Mouse (Mus musculus): ENCODE measurements around the gene Rps21. TPM values are rescaled to one million over a fixed set of nuclear protein-coding genes. Genes with fewer than 3 reads are reported as not detected.

The Rps21 gene
- polyA plus RNA-seq, 1 experiment from 2014 or later = 432 TPM

GRCm38 (mm10) chr2:180225762-180226378, 31.3 kb upstream of the Rps21 start, which contains the start of gene Lama5:
Lama5 (minus strand) TSS chr2:180225859.
- H3K9me3 ChIP-seq (ENCODE audit: control insufficient read depth, low read length) = no peaks in the 10 kb centered on the region
- peaks cover 24% of the 10 kb centered on the region for H3K27me3 ChIP-seq (ENCODE audit: control insufficient read depth, insufficient read depth, low read length)
- no peaks in the 10 kb centered on the region for H3K36me3 ChIP-seq (ENCODE audit: control insufficient read depth, insufficient read depth, low read length)
- peak within 1 kb of the TSS; percentile 98 for H3K4me2 ChIP-seq (replicated peaks; ENCODE audit: low read depth, low read length)
- WGBS = under 1% methylated on average over 31 of the region's 37 CpGs
- peak within 1 kb of the TSS; percentile 39 for H3K9ac ChIP-seq (ENCODE audit: low read depth, low read length)
- H3K27ac ChIP-seq (ENCODE audit: low read depth, low read length) = no peak within 1 kb of the TSS
- ATAC-seq (ENCODE audit: low FRiP score) (peak; percentile 59), DNase-seq (ENCODE audit: low spot score) (peak; percentile 67)
- peaks cover 15% of the 10 kb centered on the region for H3K4me1 ChIP-seq (replicated peaks; ENCODE audit: control insufficient read depth, insufficient read depth, low read length)
- H3K4me3 ChIP-seq (ENCODE audit: low read depth, low read length) = peak within 1 kb of the TSS; percentile 51

DNA sequence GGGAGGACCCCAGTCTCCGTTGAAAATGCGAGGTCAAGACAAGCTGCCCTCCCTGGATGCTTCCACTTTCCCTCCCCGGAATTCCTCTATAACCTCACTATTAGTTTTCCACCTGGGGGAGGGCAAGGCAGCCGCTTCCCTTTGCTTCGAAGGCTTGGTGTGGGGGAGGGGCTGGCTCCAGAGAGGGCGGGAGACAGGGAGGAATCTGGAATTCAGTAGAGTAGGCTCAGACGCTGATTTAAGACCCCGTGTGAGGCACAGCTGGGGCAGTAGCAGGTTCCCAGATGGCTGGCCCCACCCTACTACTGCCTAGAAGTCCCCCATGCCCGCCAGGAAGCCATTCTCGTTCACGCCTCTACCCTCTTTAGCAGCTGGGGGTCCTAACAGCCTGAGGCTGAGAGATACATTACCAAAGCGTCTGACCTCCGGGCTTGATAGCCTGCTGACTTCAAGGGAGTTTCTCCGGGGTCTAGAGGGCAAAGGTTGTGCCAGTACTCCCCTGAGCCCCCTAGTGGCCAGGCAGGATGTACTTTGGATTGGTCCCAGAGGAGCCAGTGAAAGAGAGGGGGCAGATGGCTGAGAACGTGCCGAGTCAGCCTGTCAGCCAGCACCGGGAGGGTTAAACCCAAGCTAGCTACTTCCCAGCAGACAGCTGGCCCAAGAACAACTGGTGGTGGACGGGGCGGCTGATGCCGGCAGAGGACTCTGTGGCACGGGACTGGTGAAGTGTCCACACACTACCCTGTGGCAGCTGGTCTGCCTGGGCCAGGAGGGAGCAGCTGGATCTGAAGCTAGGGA, 29.7 kb upstream of the Rps21 start:
- H3K4me3 ChIP-seq (ENCODE audit: low read depth, low read length) = no peak overlapping the region
- no peak overlapping the region for H3K27ac ChIP-seq (ENCODE audit: low read depth, low read length)
- peak overlapping the region; percentile 9 for H3K4me2 ChIP-seq (replicated peaks; ENCODE audit: low read depth, low read length)
- peaks cover 24% of the 10 kb centered on the region for H3K27me3 ChIP-seq (ENCODE audit: control insufficient read depth, insufficient read depth, low read length)
- H3K36me3 ChIP-seq (ENCODE audit: control insufficient read depth, insufficient read depth, low read length) = no peaks in the 10 kb centered on the region
- H3K9me3 ChIP-seq (ENCODE audit: control insufficient read depth, low read length) = no peaks in the 10 kb centered on the region
- DNase-seq (ENCODE audit: low spot score) (peak; percentile 83), ATAC-seq (ENCODE audit: low FRiP score) (peak; percentile 72)
- under 1% methylated on average over 21 of the region's 21 CpGs for WGBS
- peaks cover 11% of the 10 kb centered on the region for H3K4me1 ChIP-seq (replicated peaks; ENCODE audit: control insufficient read depth, insufficient read depth, low read length)
- H3K9ac ChIP-seq (ENCODE audit: low read depth, low read length) = no peak overlapping the region

- DNase-seq (ENCODE audit: low spot score) = no peak
- WGBS = 45% methylated on average over 6 of the region's 6 CpGs
- no peak overlapping the region for H3K27ac ChIP-seq (ENCODE audit: low read depth, low read length)
- no peak overlapping the region for H3K9ac ChIP-seq (ENCODE audit: low read depth, low read length)
- no peak for ATAC-seq (ENCODE audit: low FRiP score)
- H3K4me3 ChIP-seq (ENCODE audit: low read depth, low read length) = no peak overlapping the region
- peaks cover 11% of the 10 kb centered on the region for H3K4me1 ChIP-seq (replicated peaks; ENCODE audit: control insufficient read depth, insufficient read depth, low read length)
- H3K36me3 ChIP-seq (ENCODE audit: control insufficient read depth, insufficient read depth, low read length) = no peaks in the 10 kb centered on the region
- H3K27me3 ChIP-seq (ENCODE audit: control insufficient read depth, insufficient read depth, low read length) = peaks cover 20% of the 10 kb centered on the region
- H3K4me2 ChIP-seq (replicated peaks; ENCODE audit: low read depth, low read length) = no peak overlapping the region; the same call in 1 of the 2 replicates
- H3K9me3 ChIP-seq (ENCODE audit: control insufficient read depth, low read length) = no peaks in the 10 kb centered on the region
These were observed 29.1 kb upstream of the Rps21 start for GRCm38 (mm10) chr2:180228060-180228458.

DNA sequence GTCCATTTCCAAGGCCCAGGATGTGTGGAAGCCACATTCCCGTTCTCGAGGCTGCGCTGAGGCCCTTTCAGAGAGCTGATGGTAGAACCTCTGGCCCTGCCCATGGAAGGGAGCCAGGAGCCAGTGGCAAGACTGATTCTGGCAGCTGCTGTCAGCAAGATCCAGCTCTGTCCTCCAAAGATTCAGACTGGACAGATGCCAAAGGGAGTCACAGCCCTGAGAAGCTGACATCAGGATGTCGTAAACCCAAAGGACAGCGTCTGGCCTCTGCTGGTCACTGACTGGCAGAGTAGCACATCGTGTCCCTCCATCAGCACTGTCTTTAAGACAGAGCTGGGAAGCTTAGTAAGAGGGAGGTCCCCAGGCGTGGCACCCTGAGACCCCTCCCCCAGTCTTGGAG, 28.6 kb upstream of the Rps21 start:
- Histone ChIP-seq H3K4me1 (replicated peaks; ENCODE audit: control insufficient read depth, insufficient read depth, low read length) (peaks cover 11% of the 10 kb centered on the region), H3K9ac (ENCODE audit: low read depth, low read length) (no peak overlapping the region), H3K4me3 (ENCODE audit: low read depth, low read length) (no peak overlapping the region), H3K9me3 (ENCODE audit: control insufficient read depth, low read length) (no peaks in the 10 kb centered on the region), H3K27ac (ENCODE audit: low read depth, low read length) (no peak overlapping the region), H3K4me2 (replicated peaks; ENCODE audit: low read depth, low read length) (no peak overlapping the region), H3K36me3 (ENCODE audit: control insufficient read depth, insufficient read depth, low read length) (no peaks in the 10 kb centered on the region), H3K27me3 (ENCODE audit: control insufficient read depth, insufficient read depth, low read length) (peaks cover 20% of the 10 kb centered on the region)
- no peak for DNase-seq (ENCODE audit: low spot score)
- no peak for ATAC-seq (ENCODE audit: low FRiP score)
- WGBS = 80% methylated on average over 7 of the region's 7 CpGs

- Histone ChIP-seq H3K4me2 (replicated peaks; ENCODE audit: low read depth, low read length) (no peak overlapping the region), H3K4me3 (ENCODE audit: low read depth, low read length) (no peak overlapping the region), H3K27ac (ENCODE audit: low read depth, low read length) (no peak overlapping the region), H3K27me3 (ENCODE audit: control insufficient read depth, insufficient read depth, low read length) (peaks cover 20% of the 10 kb centered on the region), H3K9me3 (ENCODE audit: control insufficient read depth, low read length) (no peaks in the 10 kb centered on the region), H3K9ac (ENCODE audit: low read depth, low read length) (no peak overlapping the region), H3K36me3 (ENCODE audit: control insufficient read depth, insufficient read depth, low read length) (no peaks in the 10 kb centered on the region), H3K4me1 (replicated peaks; ENCODE audit: control insufficient read depth, insufficient read depth, low read length) (peaks cover 11% of the 10 kb centered on the region)
- DNase-seq (ENCODE audit: low spot score) = no peak
- ATAC-seq (ENCODE audit: low FRiP score) = no peak
- WGBS = 85% methylated on average over 3 of the region's 3 CpGs
These were observed 28.0 kb upstream of the Rps21 start for GRCm38 (mm10) chr2:180229129-180229528.

DNA sequence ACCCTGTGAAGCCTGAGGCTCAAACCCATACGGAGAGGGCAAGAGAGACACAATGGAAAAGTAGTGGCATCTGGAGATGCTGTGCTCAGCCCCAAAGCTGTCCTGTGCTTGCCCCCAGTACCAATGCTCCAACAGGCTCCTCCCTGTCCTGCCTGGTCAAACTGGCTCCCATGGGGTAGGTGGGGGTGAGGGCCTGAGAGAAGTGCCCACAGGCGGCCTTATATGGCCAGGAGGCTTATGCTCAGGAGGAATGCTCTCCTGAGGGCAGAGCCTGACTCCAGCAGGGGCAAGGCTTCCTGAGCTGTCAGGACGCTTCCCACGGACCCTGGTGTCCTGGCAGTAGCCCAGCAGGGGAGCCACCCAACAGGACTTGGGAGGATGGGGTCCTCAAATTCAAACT, 26.7 kb upstream of the Rps21 start:
- 50% methylated on average over 4 of the region's 4 CpGs for WGBS
- H3K9me3 ChIP-seq (ENCODE audit: control insufficient read depth, low read length) = no peaks in the 10 kb centered on the region
- ATAC-seq (ENCODE audit: low FRiP score) = no peak
- H3K4me3 ChIP-seq (ENCODE audit: low read depth, low read length) = no peak overlapping the region
- H3K36me3 ChIP-seq (ENCODE audit: control insufficient read depth, insufficient read depth, low read length) = no peaks in the 10 kb centered on the region
- H3K27ac ChIP-seq (ENCODE audit: low read depth, low read length) = no peak overlapping the region
- peaks cover 7% of the 10 kb centered on the region for H3K27me3 ChIP-seq (ENCODE audit: control insufficient read depth, insufficient read depth, low read length)
- H3K9ac ChIP-seq (ENCODE audit: low read depth, low read length) = no peak overlapping the region
- H3K4me2 ChIP-seq (replicated peaks; ENCODE audit: low read depth, low read length) = no peak overlapping the region
- DNase-seq (ENCODE audit: low spot score) = no peak
- peaks cover 6% of the 10 kb centered on the region; the same call in 1 of the 2 replicates for H3K4me1 ChIP-seq (replicated peaks; ENCODE audit: control insufficient read depth, insufficient read depth, low read length)

- WGBS = 79% methylated on average over 7 of the region's 7 CpGs
These were observed 23.9 kb upstream of the Rps21 start for GRCm38 (mm10) chr2:180233101-180233904.

GRCm38 (mm10) chr2:180234353-180234752, 22.8 kb upstream of the Rps21 start:
- WGBS = 94% methylated on average over 8 of the region's 8 CpGs
- no peak overlapping the region for H3K27ac ChIP-seq (ENCODE audit: low read depth, low read length)

More at GRCm38 (mm10) chr2:180233101-180233904, 23.9 kb upstream of the Rps21 start:
- DNase-seq (ENCODE audit: low spot score) = no peak
- Histone ChIP-seq H3K9ac (ENCODE audit: low read depth, low read length) (no peak overlapping the region), H3K36me3 (ENCODE audit: control insufficient read depth, insufficient read depth, low read length) (no peaks in the 10 kb centered on the region), H3K9me3 (ENCODE audit: control insufficient read depth, low read length) (no peaks in the 10 kb centered on the region), H3K27me3 (ENCODE audit: control insufficient read depth, insufficient read depth, low read length) (no peaks in the 10 kb centered on the region; the same call in 1 of the 2 replicates), H3K4me3 (ENCODE audit: low read depth, low read length) (no peak overlapping the region), H3K27ac (ENCODE audit: low read depth, low read length) (no peak overlapping the region), H3K4me2 (replicated peaks; ENCODE audit: low read depth, low read length) (no peak overlapping the region), H3K4me1 (replicated peaks; ENCODE audit: control insufficient read depth, insufficient read depth, low read length) (peaks cover 2% of the 10 kb centered on the region; the same call in 1 of the 2 replicates)
- ATAC-seq (ENCODE audit: low FRiP score) = no peak

More at GRCm38 (mm10) chr2:180234353-180234752, 22.8 kb upstream of the Rps21 start:
- Histone ChIP-seq H3K4me1 (replicated peaks; ENCODE audit: control insufficient read depth, insufficient read depth, low read length) (no peaks in the 10 kb centered on the region), H3K27me3 (ENCODE audit: control insufficient read depth, insufficient read depth, low read length) (no peaks in the 10 kb centered on the region), H3K9ac (ENCODE audit: low read depth, low read length) (no peak overlapping the region), H3K36me3 (ENCODE audit: control insufficient read depth, insufficient read depth, low read length) (no peaks in the 10 kb centered on the region), H3K4me3 (ENCODE audit: low read depth, low read length) (no peak overlapping the region), H3K9me3 (ENCODE audit: control insufficient read depth, low read length) (no peaks in the 10 kb centered on the region), H3K4me2 (replicated peaks; ENCODE audit: low read depth, low read length) (no peak overlapping the region)
- DNase-seq (ENCODE audit: low spot score) (no peak), ATAC-seq (ENCODE audit: low FRiP score) (no peak)
